Comparison of ENCODE assay signal across 8 mouse cellular contexts in genomic region chr9:22624966-22625365, GRCm38 (mm10).
DNase-seq lines count a peak whose midpoint lies in the region; ATAC-seq and TF ChIP-seq lines count a peak whose summit lies in the region.

No protein-coding gene starts in this region.

- H3K9me3 ChIP-seq in neural tube, embryonic 15.5 days (replicated peaks), result no peaks in the 10 kb centered on the region
- H3K9me3 ChIP-seq in limb, embryonic 14.5 days (ENCODE audit: control insufficient read depth, low read length), result no peaks in the 10 kb centered on the region

- no peaks in the 10 kb centered on the region for H3K27me3 ChIP-seq in neural tube, embryonic 15.5 days (replicated peaks)
- no peaks in the 10 kb centered on the region for H3K27me3 ChIP-seq in limb, embryonic 14.5 days (ENCODE audit: control insufficient read depth, insufficient read depth, low read length)

- no peak overlapping the region for H3K4me2 ChIP-seq in neural tube, embryonic 15.5 days
- no peak overlapping the region for H3K4me2 ChIP-seq in limb, embryonic 14.5 days (replicated peaks; ENCODE audit: low read depth, low read length, severe bottlenecking)

- intact Hi-C loops in heart, postnatal 36 days (cut with DNase I), result loop anchor here (5.0 to 10.0 kb wide), 2 partner anchors 587 to 620 kb away; no protein-coding TSS in a partner anchor

- 55% methylated on average over 9 of the region's 9 CpGs for WGBS in neural tube, embryonic 15.5 days
- WGBS in limb, embryonic 14.5 days, result 53% methylated on average over 9 of the region's 9 CpGs

- peak; percentile 32 to 76 for DNase-seq in adrenal gland, adult (ENCODE audit: inconsistent age in 2 of 2, low spot score in 1 of 2)
- no peak for DNase-seq in adrenal gland, postnatal 4 days (ENCODE audit: low spot score in 2 of 2)
- peak; percentile 24 for DNase-seq in neural tube, embryonic 10.5 days (ENCODE audit: extremely low spot score, low spot score)
- DNase-seq in cerebellum, adult 8-10 months, result peak; percentile 18
- peak; percentile 29 to 53 for DNase-seq in heart, postnatal 36 days
- DNase-seq in limb, embryonic 14.5 days (ENCODE audit: low spot score), result peak; percentile 77
- DNase-seq in right cerebral cortex, adult 18-20 months, result peak; percentile 31

- no peak; the same call in 1 of the 2 replicates for ATAC-seq in neural tube, embryonic 15.5 days (ENCODE audit: low FRiP score)
- ATAC-seq in limb, embryonic 14.5 days (ENCODE audit: low FRiP score, low read depth), result no peak

- no peak for TF ChIP-seq POLR2A in limb, embryonic 14.5 days (IDR thresholded peaks at IDR 0.05; ENCODE audit: borderline replicate concordance, extremely low read depth, insufficient read depth, insufficient read length)

- H3K36me3 ChIP-seq in neural tube, embryonic 15.5 days, result no peaks in the 10 kb centered on the region
- no peaks in the 10 kb centered on the region for H3K36me3 ChIP-seq in limb, embryonic 14.5 days (ENCODE audit: control insufficient read depth, insufficient read depth, low read length)

- H3K9ac ChIP-seq in neural tube, embryonic 15.5 days (replicated peaks), result no peak overlapping the region
- no peak overlapping the region for H3K9ac ChIP-seq in limb, embryonic 14.5 days (ENCODE audit: low read depth, low read length, severe bottlenecking)

- H3K4me3 ChIP-seq in neural tube, embryonic 15.5 days (replicated peaks), result no peak overlapping the region
- no peak overlapping the region for H3K4me3 ChIP-seq in limb, embryonic 14.5 days (replicated peaks; ENCODE audit: low read length)

- no peak overlapping the region for H3K27ac ChIP-seq in neural tube, embryonic 15.5 days (replicated peaks)
- no peak overlapping the region for H3K27ac ChIP-seq in limb, embryonic 14.5 days (replicated peaks; ENCODE audit: low read depth, low read length)

- no peaks in the 10 kb centered on the region for H3K4me1 ChIP-seq in neural tube, embryonic 15.5 days
- peaks cover 9% of the 10 kb centered on the region; the same call in 1 of the 2 replicates for H3K4me1 ChIP-seq in limb, embryonic 14.5 days (ENCODE audit: control insufficient read depth, insufficient read depth, low read length)

Comparison
In these comparisons a context has a peak if more than half of its experiments do, and no peak if none do; other contexts are left out.
1. DNase-seq: peak in adrenal gland, adult (2 of 2), neural tube, embryonic 10.5 days (single experiment), cerebellum, adult 8-10 months (single experiment), heart, postnatal 36 days (2 of 2), limb, embryonic 14.5 days (single experiment) and right cerebral cortex, adult 18-20 months (single experiment); none in adrenal gland, postnatal 4 days (0 of 2).